Mouse (Mus musculus): ENCODE data around the gene Ptar1.

- TF ChIP-seq CTCF (IDR thresholded peaks at IDR 0.05; ENCODE audit: borderline replicate concordance, insufficient read depth, low read depth, low read length): peak; percentile 82
- TF ChIP-seq POLR2A (IDR thresholded peaks at IDR 0.05; ENCODE audit: borderline replicate concordance, insufficient read depth, low read length): no peak
Observed at GRCm38 (mm10) chr19:23757961-23758553, 70.8 kb downstream of the Ptar1 start.

All from cerebellum, adult 2 months (tissue).